Mouse (Mus musculus) liver, adult 2 months (tissue): ENCODE measurements around the gene Psat1.

ENCODE experiments used
- CTCF ChIP-seq: fragments of 200-500 bp; IDR thresholded peaks from 2 replicates; pipeline ENCODE4 v1.5.1; 2011; ENCODE audit warnings: low read depth, low read length, control low read depth
- POLR2A ChIP-seq: fragments of 200-500 bp; IDR thresholded peaks from 2 replicates; pipeline ENCODE4 v1.6.1; 2011; ENCODE audit warnings: low read length, control low read depth; ENCODE audit not compliant: insufficient read depth; ENCODE audit errors: extremely low read depth

DNA sequence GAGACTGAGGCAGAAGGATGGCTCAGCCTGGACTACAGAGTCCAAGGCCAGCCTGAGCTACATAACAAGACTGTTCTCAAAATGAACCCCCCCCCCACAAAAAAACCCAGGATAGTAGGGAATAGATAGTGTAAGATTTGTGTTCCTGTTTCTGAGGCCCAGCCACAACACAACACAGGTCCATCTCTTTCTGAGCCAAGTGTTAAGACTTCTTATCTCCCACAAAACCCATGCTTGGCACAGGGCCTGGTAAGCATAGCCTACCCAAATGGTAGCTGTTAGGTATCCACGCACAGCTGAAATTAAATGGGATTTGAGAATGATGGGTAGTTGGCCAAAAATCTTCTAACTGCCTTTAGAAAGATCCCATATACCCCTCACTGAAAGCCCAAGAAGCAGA is 36.6 kb downstream of the Psat1 start:
- TF ChIP-seq POLR2A = no peak
- TF ChIP-seq CTCF = no peak
